Mouse (Mus musculus) lung, embryonic 16.5 days (tissue): ENCODE measurements around the gene Gm43064. TPM values are rescaled to one million over a fixed set of nuclear protein-coding genes. Genes with fewer than 3 reads are reported as not detected.

Experiments used
- ATAC-seq: fragments of 200-750 bp; cut with Nextera tagmentation; 2 replicates; pipeline ENCODE4 v1.8.0; 2017; ENCODE audit warnings: low read depth, mild to moderate bottlenecking, moderate library complexity
- H3K27ac ChIP-seq: fragments of 300-500 bp; sonication (generic); 2 replicates; pipeline ENCODE4 v1.5.1; 2014; ENCODE audit warnings: mild to moderate bottlenecking, control low read depth, low read length
- H3K27me3 ChIP-seq: fragments of 300-500 bp; sonication (generic); 2 replicates; pipeline ENCODE4 v1.6.1; 2014; ENCODE audit warnings: low read depth, low read length, mixed read lengths; ENCODE audit not compliant: control insufficient read depth, insufficient read depth
- H3K36me3 ChIP-seq: fragments of 300-500 bp; sonication (generic); 2 replicates; pipeline ENCODE4 v1.6.1; 2014; ENCODE audit warnings: low read length; ENCODE audit not compliant: control insufficient read depth, insufficient read depth
- H3K4me1 ChIP-seq: fragments of 300-500 bp; sonication (generic); replicated peaks from 2 replicates; pipeline ENCODE4 v1.6.1; 2014; ENCODE audit warnings: low read length, mixed read lengths; ENCODE audit not compliant: control insufficient read depth, insufficient read depth
- H3K4me2 ChIP-seq: fragments of 300-500 bp; sonication (generic); 2 replicates; pipeline ENCODE4 v1.6.1; 2014; ENCODE audit warnings: low read depth, low read length, control low read depth
- H3K4me3 ChIP-seq: fragments of 300-500 bp; sonication (generic); 2 replicates; pipeline ENCODE4 v1.5.1; 2014; ENCODE audit warnings: mild to moderate bottlenecking, low read length, control low read depth
- H3K9ac ChIP-seq: fragments of 300-500 bp; sonication (generic); 2 replicates; pipeline ENCODE4 v1.6.1; 2014; ENCODE audit warnings: low read length, control low read depth
- H3K9me3 ChIP-seq: fragments of 300-500 bp; sonication (generic); 2 replicates; pipeline ENCODE4 v1.6.1; 2016; ENCODE audit warnings: low read length; ENCODE audit not compliant: control insufficient read depth
- WGBS: fragments of 180-500 bp; shearing (Covaris S2); extraction: QIAGEN DNeasy Blood & Tissue Kit; methylation state at CpG from one replicate; pipeline ENCODE4 v1.1.7; 2014; 5-methylcytosine and 5-hydroxymethylcytosine counted together
- polyA plus RNA-seq: library from polyadenylated mRNA; unstranded; fragments of >200 nt; fragmentation: Nextera tagmentation; extraction: Ambion mirVana; gene quantifications from 2 replicates; pipeline ENCODE4 v1.2.1, GENCODE M21; 2015

Gene Gm43064
- polyA plus RNA-seq, 1 experiment from 2014 or later: 0.15 TPM

DNA sequence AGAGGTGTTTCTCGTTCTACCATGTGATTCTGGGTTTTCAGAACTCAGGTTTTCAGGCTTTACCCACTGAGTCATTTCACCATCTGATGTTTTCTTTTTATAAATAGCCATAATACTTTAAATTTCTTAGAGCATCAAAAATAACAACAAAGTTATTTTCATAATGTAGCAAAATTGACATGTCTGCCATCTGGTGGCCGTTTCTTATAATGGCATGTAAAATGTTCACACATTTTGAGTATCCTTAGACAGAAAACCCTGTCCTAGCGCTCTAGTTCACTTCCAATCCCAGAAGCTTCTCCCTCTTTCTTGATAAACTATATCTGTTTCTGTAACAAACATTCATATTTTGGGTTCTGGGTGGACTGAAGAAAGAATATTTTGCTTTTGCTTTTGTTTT is 78.2 kb downstream of the Gm43064 start:
- no peaks in the 10 kb centered on the region for H3K36me3 ChIP-seq
- H3K9ac ChIP-seq: no peak overlapping the region
- H3K9me3 ChIP-seq: no peaks in the 10 kb centered on the region
- H3K4me1 ChIP-seq: no peaks in the 10 kb centered on the region
- H3K27me3 ChIP-seq: no peaks in the 10 kb centered on the region
- no peak for ATAC-seq
- no peak overlapping the region for H3K27ac ChIP-seq
- WGBS: 14% methylated on average over 3 of the region's 3 CpGs
- no peak overlapping the region for H3K4me2 ChIP-seq
- no peak overlapping the region for H3K4me3 ChIP-seq

Other genes starting within 250 kb of the Gm43064 start
- 0.41 and 0.48 TPM in 2 replicates for gene Syt6, start 234.3 kb upstream of the Gm43064 start, polyA plus RNA-seq
- 0.09 and 0.13 TPM in 2 replicates for gene Atg4a-ps, start 163.5 kb upstream of the Gm43064 start, polyA plus RNA-seq
- 83.8 and 84.9 TPM in 2 replicates for gene Olfml3, start 71.6 kb upstream of the Gm43064 start, polyA plus RNA-seq
- not detected in 2 replicates for gene Gm10964, start 70.2 kb upstream of the Gm43064 start, polyA plus RNA-seq
- 12.2 and 12.3 TPM in 2 replicates for gene Hipk1, start 18.0 kb upstream of the Gm43064 start, polyA plus RNA-seq
- 23.4 and 26.3 TPM in 2 replicates for gene Dclre1b, start 129 bp upstream of the Gm43064 start, polyA plus RNA-seq
- gene Ap4b1, start 53 bp upstream of the Gm43064 start, polyA plus RNA-seq: 21.0 and 21.8 TPM in 2 replicates
- 0.45 TPM in 1 of 2 replicates, not detected in the other for gene Bcl2l15, start 23.0 kb downstream of the Gm43064 start, polyA plus RNA-seq
- 1.4 and 3.1 TPM in 2 replicates for gene Ptpn22, start 50.2 kb downstream of the Gm43064 start, polyA plus RNA-seq
- 7.7 and 8.9 TPM in 2 replicates for gene Rsbn1, start 104.5 kb downstream of the Gm43064 start, polyA plus RNA-seq
- 23.1 and 24.3 TPM in 2 replicates for gene Phtf1, start 158.5 kb downstream of the Gm43064 start, polyA plus RNA-seq